Mouse (Mus musculus): ENCODE results near the gene Irgq.
A peak's percentile ranks its signal among the peaks of the same experiment; 100 is the strongest.
"Not testable (repeated sequence)": the region's sequence is repeated elsewhere in the genome, so short reads cannot be mapped to it uniquely, and the experiment has no call there.

Irgq gene

DNA sequence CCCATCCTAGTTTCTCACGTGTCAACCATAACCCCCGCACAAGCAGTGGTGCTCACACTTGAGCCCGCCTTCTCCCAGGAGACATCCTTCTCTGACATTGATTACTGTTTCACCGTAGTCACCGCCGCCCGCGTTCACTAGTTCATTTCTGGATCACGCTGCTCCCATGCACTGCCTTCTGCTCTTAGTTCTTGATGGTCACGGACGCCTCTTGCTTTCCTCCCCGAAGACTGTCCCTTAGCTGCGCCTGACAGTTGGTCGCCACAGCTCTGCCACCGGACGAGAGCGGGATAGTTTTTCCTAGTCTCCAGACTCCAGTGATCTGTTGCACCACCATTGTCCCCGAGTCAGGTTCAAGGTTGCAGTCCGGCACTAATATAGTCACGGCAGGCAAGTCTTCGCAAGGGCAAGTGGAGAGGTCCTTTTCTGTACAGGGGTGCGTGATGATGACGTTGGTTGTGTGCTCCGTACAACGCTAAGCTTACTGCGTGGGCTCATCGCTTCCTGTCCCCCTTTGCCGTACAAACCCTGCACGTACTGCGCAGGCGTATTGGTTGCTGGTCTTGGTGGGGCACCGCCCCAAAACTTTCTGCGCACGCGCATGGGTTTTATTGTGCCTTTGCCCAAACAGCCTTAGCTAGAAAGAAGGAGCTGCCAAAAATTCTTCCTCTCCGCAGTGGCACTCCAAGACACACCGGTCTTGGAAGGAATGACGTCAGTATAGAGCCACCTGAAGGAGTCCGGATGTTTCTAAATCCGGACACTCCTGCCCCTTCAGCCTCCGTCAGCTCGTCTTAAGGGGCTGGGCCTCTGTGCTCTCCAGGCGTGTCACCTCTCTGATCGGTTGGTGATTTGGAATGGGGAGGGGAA lies at the start of gene Irgq:
Gene Irgq (plus strand): TSS at position 628 of the 870 bp plus-strand sequence.
- DNase-seq (ENCODE audit: low spot score in 2 of 2): peak; percentile 95 to 96

DNA sequence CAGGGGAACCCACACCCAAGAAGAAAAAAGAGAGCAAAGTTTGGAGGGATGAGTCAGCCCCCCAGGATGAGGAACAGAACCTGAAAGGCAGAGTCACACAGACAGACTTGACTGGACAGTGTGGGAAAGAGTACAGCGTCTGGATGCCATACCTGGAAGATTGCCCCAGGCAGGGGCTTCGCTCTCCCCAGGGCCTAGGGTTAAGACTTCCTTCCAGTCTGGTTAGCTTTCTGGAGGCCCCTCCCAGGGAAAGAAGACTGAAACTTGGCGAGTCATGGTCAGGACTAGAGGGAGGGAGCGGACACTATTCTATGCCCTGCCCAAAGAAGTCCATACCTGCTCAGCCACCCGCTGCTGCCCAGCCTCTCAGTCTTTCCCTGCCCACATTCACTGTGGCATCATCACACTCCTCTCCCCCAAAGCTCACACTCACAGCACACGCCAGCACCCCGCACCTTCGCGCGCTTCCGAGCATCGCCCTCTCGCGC lies 49.5 kb upstream of the Irgq start:
- DNase-seq (ENCODE audit: low spot score in 2 of 2): no peak

DNA sequence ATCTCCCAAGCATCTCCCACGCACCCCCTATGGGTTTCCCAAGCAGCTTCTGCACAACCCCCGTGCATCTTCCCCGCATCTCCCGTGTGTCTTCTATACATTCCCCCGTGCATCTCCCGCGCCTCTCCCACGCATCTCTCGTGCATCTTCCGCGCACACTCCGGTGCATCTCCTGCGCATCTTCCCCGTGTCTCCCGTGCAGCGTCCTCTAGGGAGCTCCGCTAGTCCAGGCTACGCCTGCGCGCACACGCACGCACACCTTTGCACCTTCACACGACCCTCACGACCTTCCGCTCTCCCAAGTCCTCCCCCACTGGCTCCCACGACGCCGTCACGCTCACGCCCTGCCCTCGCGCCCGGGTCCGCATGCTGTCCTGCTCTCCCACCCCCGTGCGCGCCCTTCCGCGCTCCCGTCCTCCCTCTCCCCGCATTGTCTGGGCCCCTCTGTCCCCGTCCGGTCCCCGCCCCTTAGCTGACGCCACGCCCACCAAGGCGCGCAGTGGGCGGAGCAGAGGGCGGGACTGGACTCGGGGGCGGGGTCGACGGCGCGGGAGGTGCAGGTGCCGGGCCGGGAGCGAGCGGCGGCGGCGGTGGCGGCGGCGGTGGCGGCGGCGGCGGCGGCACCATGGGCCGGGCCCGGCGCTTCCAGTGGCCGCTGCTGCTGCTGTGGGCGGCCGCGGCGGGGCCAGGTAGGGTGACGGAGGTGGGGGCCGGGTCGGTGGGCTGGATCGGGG lies 48.8 kb upstream of the Irgq start, which contains the start of gene Cadm4:
Gene Cadm4 (plus strand): TSS at position 550 of the 734 bp plus-strand sequence.
- DNase-seq (ENCODE audit: low spot score in 2 of 2): peak; percentile 81 to 93

DNA sequence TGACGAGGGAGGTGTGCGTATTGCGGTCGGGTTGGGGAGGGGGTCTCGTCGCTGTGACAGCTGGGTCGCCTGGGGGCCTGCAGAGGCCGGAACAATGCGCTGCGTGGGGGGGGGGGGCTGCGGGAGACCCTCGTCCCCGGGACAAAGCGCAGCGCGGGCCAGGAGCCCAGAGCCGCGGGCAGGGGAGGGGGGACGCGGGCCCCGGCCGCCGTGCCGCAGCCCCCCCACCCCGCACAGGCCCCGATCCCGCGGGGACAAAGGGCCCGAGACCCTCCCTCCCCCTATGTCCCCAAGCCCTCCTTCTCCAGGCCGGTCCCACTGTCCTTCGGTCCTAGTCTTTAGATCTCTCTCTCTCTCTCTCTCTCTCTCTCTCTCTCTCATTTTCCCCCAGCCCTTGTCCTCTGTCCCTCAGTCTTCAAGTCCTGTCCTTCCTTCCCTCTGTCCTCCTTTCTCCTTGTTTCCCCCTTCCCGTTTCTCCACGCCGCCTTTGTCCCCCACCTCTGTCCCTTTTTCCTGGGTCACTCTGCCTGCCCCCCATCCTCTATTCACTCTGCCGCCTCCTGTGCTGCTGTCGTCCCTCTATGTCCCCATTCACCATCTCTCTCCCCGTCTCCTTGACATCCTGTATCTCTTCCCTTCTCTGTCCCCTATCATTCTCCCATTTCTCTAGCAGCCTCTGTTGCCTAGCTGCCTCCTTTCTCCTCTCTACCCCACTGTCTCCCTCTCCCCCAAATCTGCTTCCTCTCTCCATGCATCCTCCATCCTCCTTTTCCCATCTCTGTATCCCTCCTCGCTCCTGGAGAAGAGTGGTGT lies 48.1 kb upstream of the Irgq start:
- no peak for DNase-seq (ENCODE audit: low spot score in 2 of 2)

DNA sequence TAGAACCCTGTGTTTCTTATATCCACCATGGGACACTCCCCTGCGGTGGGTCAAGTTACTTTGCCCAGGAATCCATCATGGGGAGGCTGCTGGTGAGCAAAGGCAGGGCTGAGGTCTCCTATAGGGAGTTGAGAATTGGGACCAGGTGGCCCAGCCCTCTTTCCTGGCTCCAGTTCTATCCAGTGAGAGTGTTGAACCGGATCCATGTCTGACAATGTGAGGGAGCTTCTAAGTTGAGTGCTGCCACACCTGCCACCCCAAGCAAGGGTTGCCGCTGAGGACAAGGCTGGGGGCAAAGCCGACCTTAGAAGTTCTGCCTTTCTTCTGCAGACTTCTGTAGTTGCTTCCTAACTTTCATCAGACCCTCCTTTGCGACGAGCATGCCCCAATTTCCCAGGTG lies 47.2 kb upstream of the Irgq start:
- DNase-seq (ENCODE audit: low spot score in 2 of 2): not testable (repeated sequence)

DNA sequence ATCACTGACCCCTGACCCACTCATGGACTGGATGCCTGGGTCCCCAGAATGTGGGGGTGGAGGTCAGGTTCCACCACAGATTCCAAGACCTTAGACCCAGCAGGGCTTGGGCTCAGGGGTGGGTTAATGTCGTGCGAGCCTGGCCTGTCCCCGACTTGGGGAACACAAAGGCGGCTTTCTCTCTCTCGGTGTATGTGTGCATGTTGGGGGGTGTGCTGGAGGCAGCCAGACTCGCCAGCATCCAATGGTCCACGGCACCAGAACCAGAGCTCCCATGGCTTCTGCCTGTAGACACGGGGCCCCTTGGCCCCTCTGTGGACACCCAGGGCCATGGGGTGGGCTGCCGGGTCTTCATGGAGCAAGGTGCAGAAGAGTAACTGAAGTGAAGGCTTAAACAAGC lies 45.0 kb upstream of the Irgq start:
- DNase-seq (ENCODE audit: low spot score in 2 of 2): no peak

DNA sequence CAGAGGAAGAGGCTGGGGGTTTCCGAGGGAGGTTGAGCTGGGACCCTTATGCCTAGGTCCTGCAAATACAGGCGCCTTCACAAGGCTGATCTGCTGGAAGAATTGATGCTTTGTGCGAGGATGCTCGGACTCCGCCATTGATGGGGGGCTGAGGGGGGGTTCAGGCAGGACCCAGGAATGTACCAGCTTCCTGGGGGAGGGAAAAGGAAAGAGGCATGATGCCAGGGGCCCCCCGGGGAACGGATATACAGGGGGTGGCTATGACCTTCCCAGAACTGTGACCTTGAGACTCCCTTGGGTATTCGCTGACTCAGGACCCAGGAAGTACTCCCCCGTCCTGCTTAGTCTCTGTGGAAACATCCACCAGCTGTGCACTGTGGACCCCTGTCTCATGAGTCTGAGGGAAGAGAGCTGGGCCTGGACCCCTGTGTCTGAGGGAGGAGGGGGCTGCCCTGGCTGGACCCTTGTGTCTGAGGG lies 43.8 kb upstream of the Irgq start:
- DNase-seq (ENCODE audit: low spot score in 2 of 2): no peak

DNA sequence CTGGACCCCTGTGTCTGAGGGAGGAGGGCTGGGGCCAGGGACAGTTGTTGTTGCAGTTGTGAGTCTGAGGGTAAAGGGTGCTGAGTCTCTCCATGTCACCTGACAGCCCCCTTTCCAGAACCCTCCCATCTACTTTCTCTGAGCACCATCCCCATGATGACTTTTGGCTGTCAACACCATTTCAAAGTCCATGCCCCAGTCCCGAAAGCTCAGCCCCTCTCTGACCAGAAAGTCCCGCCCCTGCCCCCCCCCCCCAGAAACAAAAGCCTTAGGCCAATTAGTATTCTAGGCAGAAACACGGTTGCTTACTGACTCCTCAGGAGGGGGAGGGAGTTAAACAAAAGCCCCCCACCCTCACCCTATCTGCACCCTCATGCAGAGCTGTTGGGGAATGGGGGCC lies 43.1 kb upstream of the Irgq start:
- no peak for DNase-seq (ENCODE audit: low spot score in 2 of 2)

DNA sequence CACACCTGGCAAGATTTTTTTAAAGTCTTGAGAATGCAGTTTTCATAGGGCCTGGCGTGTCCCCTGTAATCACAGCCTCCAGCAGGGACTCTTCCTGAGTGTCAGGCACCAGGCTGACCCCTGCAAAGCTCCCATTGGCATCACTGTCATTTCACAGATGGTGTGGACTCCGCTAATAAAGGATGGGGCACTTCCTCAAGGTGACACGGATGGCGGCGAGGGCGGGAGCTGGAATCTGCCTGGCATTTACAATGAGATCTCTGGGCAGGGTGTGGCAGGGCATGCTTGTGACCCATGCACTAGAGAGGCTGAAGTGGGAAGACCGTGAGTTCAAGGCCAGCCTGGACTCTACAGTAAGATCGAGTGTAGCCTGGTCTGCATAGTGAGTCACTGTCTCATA lies 42.2 kb upstream of the Irgq start:
- DNase-seq (ENCODE audit: low spot score in 2 of 2): no peak

DNA sequence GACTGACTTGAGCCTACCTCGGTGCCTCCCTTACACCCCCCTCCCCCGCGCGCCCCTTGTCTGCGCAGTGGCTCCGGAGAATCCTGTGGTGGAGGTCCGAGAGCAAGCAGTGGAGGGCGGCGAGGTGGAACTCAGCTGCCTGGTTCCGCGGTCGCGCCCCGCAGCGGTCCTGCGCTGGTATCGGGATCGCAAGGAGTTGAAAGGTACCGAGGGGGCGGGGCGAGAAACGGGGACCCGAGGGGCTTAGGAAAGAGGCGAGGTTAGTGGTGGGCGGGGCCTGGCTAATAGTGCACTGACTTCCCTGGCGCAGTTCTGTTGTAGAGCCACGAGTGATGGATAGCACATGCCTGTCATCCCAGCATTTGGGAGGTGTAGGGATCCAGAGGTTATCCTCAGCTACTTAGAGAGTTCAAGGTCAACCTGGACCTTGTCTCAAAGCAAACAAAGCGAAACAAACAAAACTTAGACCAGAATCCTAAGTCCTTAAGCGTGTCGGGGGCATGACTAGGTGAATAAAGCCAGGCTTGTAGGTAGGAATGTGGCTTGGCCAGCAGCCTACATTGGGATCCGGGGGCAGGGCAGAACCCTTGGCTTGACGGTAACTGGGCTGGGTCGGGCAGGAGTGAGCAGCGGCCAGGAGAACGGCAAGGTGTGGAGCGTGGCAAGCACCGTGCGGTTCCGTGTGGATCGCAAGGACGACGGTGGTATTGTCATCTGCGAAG lies 30.5 kb upstream of the Irgq start:
- no peak for DNase-seq (ENCODE audit: low spot score in 2 of 2)

DNA sequence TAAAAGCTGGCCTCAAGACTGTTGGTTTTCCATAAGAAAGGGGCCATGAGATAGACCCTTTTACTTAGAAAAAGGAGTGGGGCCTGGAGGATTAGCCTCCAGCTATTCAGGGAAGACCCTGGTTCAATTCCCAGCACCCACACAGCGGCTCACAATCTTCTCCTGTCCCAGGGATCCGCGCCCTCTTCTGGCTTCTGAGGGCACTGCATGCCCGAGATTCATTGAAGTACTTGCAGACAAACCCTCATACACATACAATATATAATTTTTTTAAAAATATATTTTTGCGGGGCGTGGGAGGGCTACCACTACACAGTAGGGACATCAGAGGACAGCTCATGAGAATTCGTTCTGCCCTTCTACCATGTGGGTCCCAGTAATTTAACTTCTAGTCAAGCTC lies 29.6 kb upstream of the Irgq start:
- peak in 1 of 2 experiments; percentile 50 for DNase-seq (ENCODE audit: low spot score in 2 of 2)

DNA sequence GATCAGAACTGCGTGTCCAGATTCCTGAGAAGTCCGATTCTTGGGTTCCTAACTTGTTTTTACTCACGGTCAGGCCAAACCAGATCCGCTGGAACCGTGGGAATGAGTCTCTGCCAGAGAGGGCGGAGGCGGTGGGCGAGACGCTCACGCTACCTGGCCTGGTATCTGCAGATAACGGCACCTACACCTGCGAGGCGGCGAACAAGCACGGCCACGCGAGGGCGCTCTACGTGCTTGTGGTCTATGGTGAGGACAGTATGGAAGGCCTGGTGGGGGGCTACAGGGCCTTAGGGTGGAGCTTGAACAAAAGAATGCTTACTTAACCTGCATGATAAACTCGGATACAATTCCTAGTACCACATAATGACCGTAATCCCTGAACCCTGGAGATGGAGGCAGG lies 29.0 kb upstream of the Irgq start:
- DNase-seq (ENCODE audit: low spot score in 2 of 2): peak in 1 of 2 experiments; percentile 46

DNA sequence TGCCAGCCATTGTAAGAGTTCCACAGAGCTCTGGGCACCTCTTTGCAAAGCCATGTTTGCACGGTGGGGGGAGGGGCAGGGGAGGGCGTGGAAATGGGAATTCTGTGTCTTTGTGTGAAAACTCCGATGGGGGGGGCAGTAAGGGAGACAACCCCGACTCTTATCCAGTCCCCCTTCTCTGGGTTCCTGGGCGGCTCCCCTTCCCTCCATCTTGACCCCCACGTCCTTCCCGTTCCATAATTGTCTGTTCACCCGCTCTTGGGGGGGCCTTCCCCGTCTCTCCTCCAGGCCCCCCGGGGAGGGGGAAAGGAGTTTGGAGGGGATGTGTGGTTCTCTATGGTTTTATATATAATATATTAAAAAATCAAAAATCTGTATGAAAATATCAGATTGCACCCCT lies 26.5 kb upstream of the Irgq start:
- DNase-seq (ENCODE audit: low spot score in 2 of 2): no peak

DNA sequence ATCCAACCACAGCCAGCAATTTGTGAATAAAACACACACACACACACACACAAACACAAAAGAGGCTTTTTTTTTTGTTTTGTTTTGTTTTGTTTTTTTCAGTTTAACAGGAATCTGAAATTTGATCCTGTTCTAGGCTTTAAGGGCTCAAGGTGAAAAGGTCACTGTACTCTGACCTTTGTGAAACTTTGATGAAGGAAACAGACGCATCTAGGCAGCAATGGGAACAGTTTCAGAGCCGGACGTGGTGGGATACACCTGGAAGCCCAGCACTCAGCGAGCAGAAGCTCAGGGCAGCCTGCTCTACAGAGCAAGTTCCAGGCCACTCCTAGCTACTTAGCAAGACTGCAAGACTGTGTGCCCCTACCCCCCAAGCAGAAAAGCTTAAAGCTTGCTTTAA lies 25.6 kb upstream of the Irgq start:
- DNase-seq (ENCODE audit: low spot score in 2 of 2): no peak

DNA sequence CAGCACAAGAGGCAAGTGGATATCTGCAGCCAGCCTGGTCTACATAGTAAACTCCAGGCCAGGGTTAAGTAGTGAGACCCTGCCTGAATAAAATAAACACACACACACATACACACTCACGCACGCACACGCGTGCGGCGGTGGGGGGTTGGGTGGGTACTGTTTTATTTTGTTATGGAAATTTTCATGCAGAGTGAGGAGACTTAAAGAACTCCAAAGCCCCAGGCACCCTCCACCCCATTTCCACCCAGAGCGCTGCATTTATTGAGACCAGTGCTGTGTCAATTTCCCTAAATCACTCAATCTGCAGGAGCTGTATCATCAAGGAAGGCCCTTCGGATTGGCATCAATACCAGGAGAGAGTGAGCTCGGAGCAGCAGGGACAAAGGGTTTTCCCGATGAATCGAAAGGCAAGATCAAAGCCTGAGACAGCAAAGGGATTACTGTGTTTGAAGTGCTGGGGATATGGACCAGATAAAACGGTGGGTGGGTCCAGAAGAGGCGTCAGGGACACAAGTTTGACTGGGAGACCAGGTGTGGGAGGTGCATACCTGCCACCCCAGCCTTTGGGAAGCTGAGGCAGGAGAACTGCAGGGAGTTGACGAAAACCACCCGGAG lies 24.9 kb upstream of the Irgq start:
- DNase-seq (ENCODE audit: low spot score in 2 of 2): no peak

DNA sequence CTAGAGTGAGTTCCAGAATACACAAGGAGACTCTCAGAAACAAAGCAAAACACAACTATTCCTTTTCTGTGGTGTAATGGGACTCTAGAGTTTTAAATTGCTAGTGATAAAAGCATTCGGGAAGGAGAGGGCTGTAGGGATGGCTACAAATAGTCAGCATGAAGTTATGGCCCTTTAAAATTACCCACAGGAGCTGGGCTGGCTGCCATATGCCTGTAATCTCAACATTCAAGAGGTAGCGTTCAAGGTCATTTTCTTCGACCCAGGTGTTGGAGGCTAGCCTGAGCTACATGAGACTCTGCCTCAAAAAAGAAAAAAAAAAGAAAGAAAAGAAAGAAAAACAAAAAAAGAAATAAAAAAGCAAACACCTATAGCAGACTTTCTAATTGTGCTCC lies 24.4 kb upstream of the Irgq start:
- no peak for DNase-seq (ENCODE audit: low spot score in 2 of 2)

DNA sequence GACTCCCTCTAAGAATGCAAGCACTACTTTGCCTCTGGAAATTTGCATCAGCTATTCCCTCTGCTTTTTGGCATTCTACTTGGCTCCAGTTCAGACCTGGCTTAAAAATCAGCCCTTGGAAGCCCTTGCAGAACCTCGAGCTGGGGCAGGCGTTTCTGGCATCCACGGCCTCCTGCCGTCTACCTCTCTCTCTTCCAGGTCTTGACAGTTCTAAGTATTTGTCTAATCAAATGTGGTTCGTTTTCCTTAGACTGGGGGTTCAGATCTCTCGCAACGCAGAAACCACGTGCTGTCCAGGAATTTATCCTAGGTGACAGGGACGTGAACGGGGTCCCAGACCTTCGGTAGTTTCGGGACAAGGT lies 24.0 kb upstream of the Irgq start:
- peak in 1 of 2 experiments; percentile 64 for DNase-seq (ENCODE audit: low spot score in 2 of 2)

DNA sequence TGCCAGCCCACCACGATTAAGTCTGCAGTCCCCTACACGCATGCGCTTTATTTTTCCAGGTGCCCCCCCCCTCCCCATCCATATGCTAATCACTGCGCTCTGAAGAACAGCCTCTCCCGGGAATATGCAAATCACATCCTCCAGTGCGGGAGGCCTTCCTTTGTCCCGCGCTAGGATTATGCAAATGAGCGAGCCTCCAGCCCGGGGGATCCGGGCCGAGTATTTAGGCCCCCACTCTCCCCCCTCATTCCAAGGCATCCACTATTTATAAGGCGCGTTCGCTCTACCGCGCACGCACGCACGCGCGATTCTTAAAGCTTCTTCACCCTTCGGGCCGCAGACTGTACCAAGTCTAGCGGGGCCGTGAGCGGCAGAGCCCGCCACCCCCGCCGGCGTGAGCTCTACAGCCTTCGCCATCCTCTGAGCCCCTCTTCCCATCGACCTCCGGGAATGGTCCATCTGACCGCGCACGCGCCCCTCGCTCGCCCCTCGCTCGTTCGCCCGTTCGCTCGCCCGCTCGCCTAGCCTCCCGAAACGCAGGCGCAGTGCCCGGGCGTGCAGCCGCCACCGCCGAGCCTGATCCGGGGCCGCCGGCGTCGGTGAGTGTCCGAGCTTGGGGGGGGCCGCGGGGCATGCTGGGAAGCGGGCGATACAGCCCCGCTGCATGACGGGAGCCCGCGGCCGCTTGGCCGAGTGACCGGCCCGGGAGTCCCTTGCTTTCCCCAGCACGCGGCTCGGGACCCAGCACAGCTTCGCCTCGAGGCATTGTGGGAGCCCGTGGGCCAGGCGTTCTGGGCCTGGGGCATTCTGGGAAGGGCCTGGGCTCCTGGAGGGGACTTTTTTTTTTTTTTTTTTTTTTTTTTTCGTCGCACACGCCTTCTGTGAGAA lies 23.4 kb upstream of the Irgq start, which contains the start of gene Zfp428:
Gene Zfp428 (plus strand): TSS at position 169 of the 888 bp plus-strand sequence.
- DNase-seq (ENCODE audit: low spot score in 2 of 2): peak; percentile 70 to 89

DNA sequence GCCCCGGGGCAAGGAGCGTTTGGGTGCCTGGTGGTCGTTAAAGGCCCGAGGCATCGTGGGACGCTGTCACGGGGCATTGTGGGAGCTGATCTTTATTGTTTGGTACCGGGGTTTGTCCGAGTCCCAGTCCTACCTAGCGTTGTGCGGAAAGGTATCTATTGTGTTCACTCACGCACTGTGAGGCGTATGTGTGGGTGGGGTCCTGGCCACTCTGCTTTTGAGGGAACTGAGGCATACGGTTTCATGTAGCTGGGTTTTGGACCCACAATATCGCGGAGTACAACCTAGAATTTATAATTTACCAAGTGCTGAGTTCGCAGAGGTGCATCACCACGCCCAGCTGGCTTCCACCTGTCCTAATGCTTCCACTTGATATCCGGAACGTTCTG lies 22.8 kb upstream of the Irgq start:
- DNase-seq (ENCODE audit: low spot score in 2 of 2): peak in 1 of 2 experiments; percentile 38

DNA sequence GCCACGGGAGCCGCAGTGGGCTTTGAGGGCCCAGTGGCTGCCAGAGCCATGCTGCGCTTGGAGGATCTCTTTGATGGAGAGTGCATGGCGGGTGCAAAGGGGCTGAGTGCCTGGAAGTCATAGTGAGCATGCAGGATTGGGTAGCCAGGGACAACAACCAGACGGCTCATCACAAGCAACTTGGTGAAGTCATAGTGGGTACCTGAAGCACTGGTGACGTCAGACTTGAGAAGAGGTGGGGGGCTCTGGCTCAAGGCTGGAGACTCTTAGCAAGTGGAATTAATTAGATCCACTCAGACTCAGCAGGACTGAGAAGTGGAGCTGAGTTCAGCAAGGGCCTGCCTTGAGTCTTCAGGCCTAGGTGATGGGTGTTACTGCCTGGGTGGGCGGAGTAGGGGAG lies 18.1 kb upstream of the Irgq start, which contains the start of gene AC161166.1:
Gene AC161166.1 (minus strand): TSS at position 101 of the 400 bp plus-strand sequence.
- no peak for DNase-seq (ENCODE audit: low spot score in 2 of 2)

Measured in cerebellum, postnatal 4 days (tissue).